Mouse (Mus musculus) hindbrain, embryonic 16.5 days (tissue): ENCODE data around the gene Zfp26. TPM values are rescaled to one million over a fixed set of nuclear protein-coding genes. Genes with fewer than 3 reads are reported as not detected.

Experiments
- ATAC-seq: fragments of 200-750 bp; cut with Nextera tagmentation; 2 replicates; pipeline ENCODE4 v1.8.0; 2017; ENCODE audit warnings: moderate TSS enrichment, moderate library complexity
- H3K27ac ChIP-seq: fragments of 300-500 bp; sonication (generic); 2 replicates; pipeline ENCODE4 v1.5.1; 2014; ENCODE audit warnings: low read depth, mild to moderate bottlenecking, control low read depth, low read length, moderate library complexity
- H3K27me3 ChIP-seq: fragments of 300-500 bp; sonication (generic); replicated peaks from 2 replicates; pipeline ENCODE4 v1.6.1; 2014; ENCODE audit warnings: low read length; ENCODE audit not compliant: control insufficient read depth, insufficient read depth
- H3K36me3 ChIP-seq: fragments of 300-500 bp; sonication (generic); 2 replicates; pipeline ENCODE4 v1.6.1; 2014; ENCODE audit warnings: mild to moderate bottlenecking, low read length, moderate library complexity, mixed read lengths; ENCODE audit not compliant: control insufficient read depth, insufficient read depth
- H3K4me1 ChIP-seq: fragments of 300-500 bp; sonication (generic); 2 replicates; pipeline ENCODE4 v1.6.1; 2014; ENCODE audit warnings: low read depth, low read length; ENCODE audit not compliant: control insufficient read depth, insufficient read depth
- H3K4me2 ChIP-seq: fragments of 300-500 bp; sonication (generic); 2 replicates; pipeline ENCODE4 v1.6.1; 2014; ENCODE audit warnings: mild to moderate bottlenecking, low read length, control low read depth, moderate library complexity
- H3K4me3 ChIP-seq: fragments of 300-500 bp; sonication (generic); 2 replicates; pipeline ENCODE4 v1.5.1; 2014; ENCODE audit warnings: mild to moderate bottlenecking, low read length, control low read depth, moderate library complexity
- H3K9ac ChIP-seq: fragments of 300-500 bp; sonication (generic); 2 replicates; pipeline ENCODE4 v1.6.1; 2014; ENCODE audit warnings: low read depth, mild to moderate bottlenecking, control low read depth, low read length, moderate library complexity
- H3K9me3 ChIP-seq: fragments of 300-500 bp; sonication (generic); 2 replicates; pipeline ENCODE4 v1.6.1; 2014; ENCODE audit warnings: mild to moderate bottlenecking, low read length, moderate library complexity; ENCODE audit not compliant: control insufficient read depth
- WGBS: fragments of 180-500 bp; shearing (Covaris S2); extraction: QIAGEN DNeasy Blood & Tissue Kit; methylation state at CpG from one replicate; pipeline ENCODE4 v1.1.7; 2014; 5-methylcytosine and 5-hydroxymethylcytosine counted together
- polyA plus RNA-seq: library from polyadenylated mRNA; unstranded; fragments of >200 nt; fragmentation: Nextera tagmentation; extraction: Ambion mirVana; gene quantifications from 2 replicates; pipeline ENCODE4 v1.2.1, GENCODE M21; 2015

Gene Zfp26
- polyA plus RNA-seq, 1 experiment from 2014 or later: 12.3 TPM

- peak within 1 kb of the TSS; percentile 68 for H3K4me3 ChIP-seq
- H3K27ac ChIP-seq: peak within 1 kb of the TSS; percentile 81
- peaks cover 8% of the 10 kb centered on the region for H3K4me1 ChIP-seq
- H3K9me3 ChIP-seq: no peaks in the 10 kb centered on the region
- 2% methylated on average over 40 of the region's 40 CpGs for WGBS
- peak within 1 kb of the TSS; percentile 82 for H3K9ac ChIP-seq
- H3K4me2 ChIP-seq: peak within 1 kb of the TSS; percentile 86
- H3K36me3 ChIP-seq: no peaks in the 10 kb centered on the region
- peak; percentile 100 for ATAC-seq
- no peaks in the 10 kb centered on the region for H3K27me3 ChIP-seq
Measured at GRCm38 (mm10) chr9:20384532-20385342, 75.2 kb downstream of the Zfp26 start, which contains the start of gene Zfp560. Gene Zfp560, minus strand, starts transcription at chr9:20385177.

- Histone ChIP-seq H3K4me2 (peak overlapping the region; percentile 86), H3K27ac (no peak overlapping the region), H3K36me3 (no peaks in the 10 kb centered on the region), H3K4me1 (peaks cover 8% of the 10 kb centered on the region), H3K9me3 (no peaks in the 10 kb centered on the region), H3K27me3 (no peaks in the 10 kb centered on the region), H3K4me3 (peak overlapping the region; percentile 68), H3K9ac (no peak overlapping the region)
- ATAC-seq: no peak
- WGBS: 92% methylated on average over 7 of the region's 7 CpGs
Measured at GRCm38 (mm10) chr9:20383659-20384058, 76.3 kb downstream of the Zfp26 start.

Other genes starting within 250 kb of the Zfp26 start
- gene Olfr871, start 248.0 kb downstream of the Zfp26 start, polyA plus RNA-seq: not detected in 2 replicates
- gene Olfr872, start 223.0 kb downstream of the Zfp26 start, polyA plus RNA-seq: not detected in 2 replicates
- not detected in 2 replicates for gene Olfr39, start 177.8 kb downstream of the Zfp26 start, polyA plus RNA-seq
- not detected in 2 replicates for gene Olfr873, start 161.6 kb downstream of the Zfp26 start, polyA plus RNA-seq
- 0.09 TPM in 1 of 2 replicates, not detected in the other for gene Olfr18, start 124.1 kb downstream of the Zfp26 start, polyA plus RNA-seq
- gene Zfp560, start 75.0 kb downstream of the Zfp26 start, polyA plus RNA-seq: 34.5 and 37.4 TPM in 2 replicates
- gene Zfp426, start 32.6 kb upstream of the Zfp26 start, polyA plus RNA-seq: 31.6 and 33.9 TPM in 2 replicates
- 84.6 and 91.4 TPM in 2 replicates for gene Zfp266, start 61.3 kb upstream of the Zfp26 start, polyA plus RNA-seq
- 41.7 and 43.4 TPM in 2 replicates for gene Zfp846, start 121.1 kb upstream of the Zfp26 start, polyA plus RNA-seq
- gene Ubl5, start 182.7 kb upstream of the Zfp26 start, polyA plus RNA-seq: 428 and 459 TPM in 2 replicates
- gene Fbxl12, start 184.6 kb upstream of the Zfp26 start, polyA plus RNA-seq: 14.6 and 15.6 TPM in 2 replicates
- 70.6 and 76.1 TPM in 2 replicates for gene Pin1, start 191.9 kb upstream of the Zfp26 start, polyA plus RNA-seq